11 mouse cellular contexts compared by ENCODE assay signal in genomic region chr15:78749855-78750254, GRCm38 (mm10). TPM values are rescaled to one million over a fixed set of nuclear protein-coding genes. Genes with fewer than 3 reads are reported as not detected.
DNase-seq lines count a peak whose midpoint lies in the region; ATAC-seq and TF ChIP-seq lines count a peak whose summit lies in the region.
"Had no signal": no experiment of that assay in that cellular context is flagged by ENCODE, and none has a peak within 500 bp of the region (broad histone marks: within the 10 kb centered on the region; RNA-seq: fewer than 3 reads in every experiment).

No protein-coding gene starts in this region.

- H3K4me1 ChIP-seq in kidney, embryonic 15.5 days: peaks cover 7% of the 10 kb centered on the region; the same call in 1 of the 2 replicates
- no peaks in the 10 kb centered on the region for H3K4me1 ChIP-seq in kidney, adult 2 months (ENCODE audit: control insufficient read depth, insufficient read depth, low read length)
- peaks cover 37% of the 10 kb centered on the region for H3K4me1 ChIP-seq in neural tube, embryonic 13.5 days (replicated peaks)

- WGBS in kidney, embryonic 15.5 days: 36% methylated on average over 5 of the region's 5 CpGs
- WGBS in kidney, adult 2 months: 47% methylated on average over 5 of the region's 5 CpGs
- WGBS in neural tube, embryonic 13.5 days: 56% methylated on average over 5 of the region's 5 CpGs

- TF ChIP-seq POLR2A in kidney, adult 2 months (IDR thresholded peaks at IDR 0.05; ENCODE audit: low read depth, low read length): no peak

- no peak overlapping the region for H3K9ac ChIP-seq in kidney, embryonic 15.5 days
- H3K9ac ChIP-seq in neural tube, embryonic 13.5 days: no peak overlapping the region

- H3K36me3 ChIP-seq in kidney, embryonic 15.5 days: no peaks in the 10 kb centered on the region
- H3K36me3 ChIP-seq in kidney, adult 2 months (ENCODE audit: control insufficient read depth, insufficient read depth, low read length): no peaks in the 10 kb centered on the region
- no peaks in the 10 kb centered on the region for H3K36me3 ChIP-seq in neural tube, embryonic 13.5 days

- no peak; the same call in 1 of the 2 replicates for ATAC-seq in kidney, embryonic 15.5 days (replicated peaks; ENCODE audit: low FRiP score)
- ATAC-seq in neural tube, embryonic 13.5 days (ENCODE audit: low read depth): no peak
- ATAC-seq in erythroblast, adult 5-6 weeks (replicated peaks; ENCODE audit: low FRiP score, poor library complexity, severe bottlenecking): no peak
- ATAC-seq: Patski had no signal

- DNase-seq in kidney, adult 11 months: peak; percentile 23
- peak; percentile 66 for DNase-seq in embryo, embryonic 10.5 days (ENCODE audit: low spot score)
- peak; percentile 34 for DNase-seq in kidney, adult 2 months
- DNase-seq in thymus, adult 18-20 months: no peak
- DNase-seq: spleen, adult 18-20 months had no signal

- no peaks in the 10 kb centered on the region for H3K9me3 ChIP-seq in kidney, embryonic 15.5 days (replicated peaks)
- H3K9me3 ChIP-seq in neural tube, embryonic 13.5 days: no peaks in the 10 kb centered on the region

- no peak overlapping the region for H3K27ac ChIP-seq in kidney, embryonic 15.5 days
- H3K27ac ChIP-seq in kidney, adult 2 months (ENCODE audit: insufficient read depth, low read depth, low read length): no peak overlapping the region
- peak overlapping the region; percentile 75 for H3K27ac ChIP-seq in neural tube, embryonic 13.5 days (replicated peaks)
- H3K27ac ChIP-seq: macrophage had no signal

- no peak for TF ChIP-seq CTCF in kidney, adult 2 months (conservative IDR thresholded peaks at IDR 0.05; ENCODE audit: insufficient read depth, insufficient read length, low read depth, low read length)

- H3K27me3 ChIP-seq in kidney, embryonic 15.5 days: no peaks in the 10 kb centered on the region
- H3K27me3 ChIP-seq in kidney, adult 2 months (replicated peaks; ENCODE audit: control insufficient read depth, insufficient read depth, low read length): no peaks in the 10 kb centered on the region
- H3K27me3 ChIP-seq in neural tube, embryonic 13.5 days: no peaks in the 10 kb centered on the region
- H3K27me3 ChIP-seq: Patski had no signal

- H3K4me2 ChIP-seq in kidney, embryonic 15.5 days: no peak overlapping the region
- H3K4me2 ChIP-seq in neural tube, embryonic 13.5 days: no peak overlapping the region

- H3K4me3 ChIP-seq in kidney, embryonic 15.5 days (replicated peaks): no peak overlapping the region
- H3K4me3 ChIP-seq in kidney, adult 2 months (ENCODE audit: insufficient read depth, low read depth, low read length): no peak overlapping the region
- no peak overlapping the region for H3K4me3 ChIP-seq in neural tube, embryonic 13.5 days

RNA-seq across cellular contexts. Expression of gene Mfng, which starts 23.4 kb away (rescaled TPM):
- polyA plus RNA-seq in kidney, embryonic 15.5 days (2015; fragmentation: Nextera tagmentation; extraction: Ambion mirVana): 25.4 and 25.6 TPM in 2 replicates
- polyA plus RNA-seq in kidney, adult 2 months (2012; rRNA removed): 15.7 and 16.6 TPM in 2 replicates
- polyA plus RNA-seq in neural tube, embryonic 13.5 days (2015; fragmentation: Nextera tagmentation; extraction: Ambion mirVana): 34.2 and 34.4 TPM in 2 replicates
- 0.38 and 1.7 TPM in 2 replicates for total RNA-seq in erythroblast, adult 5-6 weeks (2015; ENCODE audit: low replicate concordance)
- 0.17 and 0.98 TPM in 2 replicates for total RNA-seq in erythroblast, adult 5-6 weeks (2017; ENCODE audit: low replicate concordance)
- polyA plus RNA-seq: Patski had no signal

RNA-seq across cellular contexts. Expression of gene Elfn2, which starts 31.3 kb away (rescaled TPM):
- polyA plus RNA-seq in kidney, embryonic 15.5 days (2015; fragmentation: Nextera tagmentation; extraction: Ambion mirVana): 0.04 TPM in 1 of 2 replicates, not detected in the other
- 0.03 and 0.04 TPM in 2 replicates for polyA plus RNA-seq in kidney, adult 2 months (2012; rRNA removed)
- 5.5 and 6.0 TPM in 2 replicates for polyA plus RNA-seq in neural tube, embryonic 13.5 days (2015; fragmentation: Nextera tagmentation; extraction: Ambion mirVana)
- not detected in 2 replicates for total RNA-seq in erythroblast, adult 5-6 weeks (2015; ENCODE audit: low replicate concordance)
- 0.09 TPM in 1 of 2 replicates, not detected in the other for total RNA-seq in erythroblast, adult 5-6 weeks (2017; ENCODE audit: low replicate concordance)
- total RNA-seq: granulocyte monocyte progenitor cell, adult 5-6 weeks had no signal
- polyA plus RNA-seq: macrophage had no signal

RNA-seq across cellular contexts. Expression of gene Card10, which starts 53.0 kb away (rescaled TPM):
- 9.1 and 9.5 TPM in 2 replicates for polyA plus RNA-seq in kidney, embryonic 15.5 days (2015; fragmentation: Nextera tagmentation; extraction: Ambion mirVana)
- 80.4 and 93.7 TPM in 2 replicates for polyA plus RNA-seq in kidney, adult 2 months (2012; rRNA removed)
- polyA plus RNA-seq in neural tube, embryonic 13.5 days (2015; fragmentation: Nextera tagmentation; extraction: Ambion mirVana): 1.7 and 2.0 TPM in 2 replicates
- 0.58 TPM in 1 of 2 replicates, not detected in the other for total RNA-seq in erythroblast, adult 5-6 weeks (2015; ENCODE audit: low replicate concordance)
- total RNA-seq in erythroblast, adult 5-6 weeks (2017; ENCODE audit: low replicate concordance): 0.56 TPM in 1 of 2 replicates, not detected in the other
- total RNA-seq: granulocyte monocyte progenitor cell, adult 5-6 weeks had no signal
- polyA plus RNA-seq: macrophage had no signal

Comparison
In these comparisons a context has a peak if more than half of its experiments do, and no peak if none do; other contexts are left out.
1. DNase-seq: peak in kidney, adult 11 months (single experiment), embryo, embryonic 10.5 days (single experiment) and kidney, adult 2 months (single experiment); none in thymus, adult 18-20 months (0 of 2).